Mouse (Mus musculus) neural tube, embryonic 15.5 days (tissue): ENCODE measurements around the gene Mboat2. TPM values are rescaled to one million over a fixed set of nuclear protein-coding genes. Genes with fewer than 3 reads are reported as not detected.
A peak's percentile ranks its signal among the peaks of the same experiment; 100 is the strongest.

Experiments used
- ATAC-seq: fragments of 200-750 bp; cut with Nextera tagmentation; 2 replicates; pipeline ENCODE4 v1.8.0; 2017; ENCODE audit warnings: mild to moderate bottlenecking, moderate TSS enrichment, moderate library complexity; ENCODE audit not compliant: low FRiP score
- H3K27ac ChIP-seq: fragments of 300-500 bp; sonication (generic); replicated peaks from 2 replicates; pipeline ENCODE4 v1.5.1; 2015; ENCODE audit warnings: mild to moderate bottlenecking, inconsistent platforms
- H3K27me3 ChIP-seq: fragments of 300-500 bp; sonication (generic); replicated peaks from 2 replicates; pipeline ENCODE4 v1.6.1; 2015; ENCODE audit warnings: inconsistent platforms
- H3K36me3 ChIP-seq: fragments of 300-500 bp; sonication (generic); 2 replicates; pipeline ENCODE4 v1.6.1; 2015; ENCODE audit warnings: inconsistent platforms
- H3K4me1 ChIP-seq: fragments of 300-500 bp; sonication (generic); 2 replicates; pipeline ENCODE4 v1.6.1; 2015; ENCODE audit warnings: inconsistent platforms
- H3K4me2 ChIP-seq: fragments of 300-500 bp; sonication (generic); 2 replicates; pipeline ENCODE4 v1.6.1; 2015; ENCODE audit warnings: inconsistent platforms, mild to moderate bottlenecking, moderate library complexity
- H3K4me3 ChIP-seq: fragments of 300-500 bp; sonication (generic); replicated peaks from 2 replicates; pipeline ENCODE4 v1.5.1; 2015; ENCODE audit warnings: mild to moderate bottlenecking, inconsistent platforms
- H3K9ac ChIP-seq: fragments of 300-500 bp; sonication (generic); replicated peaks from 2 replicates; pipeline ENCODE4 v1.6.1; 2015; ENCODE audit warnings: mild to moderate bottlenecking, inconsistent platforms
- H3K9me3 ChIP-seq: fragments of 300-500 bp; sonication (generic); replicated peaks from 2 replicates; pipeline ENCODE4 v1.6.1; 2016; ENCODE audit warnings: inconsistent platforms
- WGBS: fragments of 180-500 bp; shearing (Covaris S2); methylation state at CpG from one replicate; pipeline ENCODE4 v1.1.7; 2015; ENCODE audit warnings: mixed read lengths; 5-methylcytosine and 5-hydroxymethylcytosine counted together
- polyA plus RNA-seq: library from polyadenylated mRNA; unstranded; fragments of >200 nt; fragmentation: Nextera tagmentation; extraction: Ambion mirVana; gene quantifications from 2 replicates; pipeline ENCODE4 v1.2.1, GENCODE M21; 2015

Gene Mboat2
- polyA plus RNA-seq, 1 experiment from 2014 or later, result 61.9 TPM

- no peak overlapping the region for H3K9ac ChIP-seq
- no peak overlapping the region for H3K4me2 ChIP-seq
- 94% methylated on average over 1 of the region's 1 CpGs for WGBS
- peaks cover 4% of the 10 kb centered on the region; the same call in 1 of the 2 replicates for H3K36me3 ChIP-seq
- no peak for ATAC-seq
- H3K27ac ChIP-seq, result no peak overlapping the region
- peaks cover 19% of the 10 kb centered on the region for H3K4me1 ChIP-seq
- no peaks in the 10 kb centered on the region for H3K9me3 ChIP-seq
- H3K27me3 ChIP-seq, result no peaks in the 10 kb centered on the region
- H3K4me3 ChIP-seq, result no peak overlapping the region
These were observed 102.6 kb downstream of the Mboat2 start for GRCm38 (mm10) chr12:24933206-24933775.

- Histone ChIP-seq H3K9ac (no peak overlapping the region), H3K4me3 (no peak overlapping the region), H3K4me1 (peaks cover 12% of the 10 kb centered on the region), H3K27ac (no peak overlapping the region), H3K9me3 (no peaks in the 10 kb centered on the region), H3K36me3 (peaks cover 4% of the 10 kb centered on the region; the same call in 1 of the 2 replicates), H3K27me3 (no peaks in the 10 kb centered on the region), H3K4me2 (no peak overlapping the region)
- WGBS, result 95% methylated on average over 3 of the region's 3 CpGs
- no peak for ATAC-seq
These were observed 103.3 kb downstream of the Mboat2 start for GRCm38 (mm10) chr12:24933996-24934395.

- Histone ChIP-seq H3K9ac (no peak overlapping the region), H3K9me3 (no peaks in the 10 kb centered on the region), H3K36me3 (peaks cover 18% of the 10 kb centered on the region), H3K4me3 (no peak overlapping the region), H3K27ac (no peak overlapping the region), H3K4me1 (peaks cover 6% of the 10 kb centered on the region), H3K4me2 (no peak overlapping the region), H3K27me3 (no peaks in the 10 kb centered on the region)
- WGBS, result 85% methylated on average over 1 of the region's 1 CpGs
- no peak for ATAC-seq
These were observed 105.6 kb downstream of the Mboat2 start for GRCm38 (mm10) chr12:24936281-24936680.

- 93% methylated on average over 8 of the region's 8 CpGs for WGBS
- no peak for ATAC-seq
- peaks cover 23% of the 10 kb centered on the region for H3K36me3 ChIP-seq
These were observed 108.7 kb downstream of the Mboat2 start for GRCm38 (mm10) chr12:24939372-24939771.

GRCm38 (mm10) chr12:24942619-24943287 lies 112.1 kb downstream of the Mboat2 start:
- Histone ChIP-seq H3K27ac (no peak overlapping the region), H3K36me3 (peaks cover 26% of the 10 kb centered on the region), H3K4me1 (no peaks in the 10 kb centered on the region), H3K9ac (no peak overlapping the region), H3K4me3 (no peak overlapping the region), H3K27me3 (no peaks in the 10 kb centered on the region), H3K9me3 (no peaks in the 10 kb centered on the region), H3K4me2 (no peak overlapping the region)
- no peak for ATAC-seq
- 87% methylated on average over 9 of the region's 9 CpGs for WGBS

More at GRCm38 (mm10) chr12:24939372-24939771, 108.7 kb downstream of the Mboat2 start:
- Histone ChIP-seq H3K9me3 (no peaks in the 10 kb centered on the region), H3K4me3 (no peak overlapping the region), H3K4me1 (0 out of 2 replicates have a peak, but pooled peaks cover 2% of the 10 kb centered on the region), H3K27ac (no peak overlapping the region), H3K9ac (no peak overlapping the region), H3K4me2 (no peak overlapping the region), H3K27me3 (no peaks in the 10 kb centered on the region)

- Histone ChIP-seq H3K4me2 (no peak overlapping the region), H3K36me3 (peaks cover 26% of the 10 kb centered on the region)
These were observed 112.7 kb downstream of the Mboat2 start for GRCm38 (mm10) chr12:24943427-24943826.

GRCm38 (mm10) chr12:24944597-24944996 lies 113.9 kb downstream of the Mboat2 start:
- Histone ChIP-seq H3K4me3 (no peak overlapping the region), H3K27ac (no peak overlapping the region), H3K27me3 (no peaks in the 10 kb centered on the region), H3K4me1 (no peaks in the 10 kb centered on the region), H3K9me3 (no peaks in the 10 kb centered on the region), H3K9ac (no peak overlapping the region), H3K4me2 (no peak overlapping the region), H3K36me3 (peaks cover 30% of the 10 kb centered on the region)
- no peak for ATAC-seq
- WGBS, result 97% methylated on average over 7 of the region's 7 CpGs

More at GRCm38 (mm10) chr12:24943427-24943826, 112.7 kb downstream of the Mboat2 start:
- Histone ChIP-seq H3K27ac (no peak overlapping the region), H3K4me3 (no peak overlapping the region), H3K4me1 (no peaks in the 10 kb centered on the region), H3K9me3 (no peaks in the 10 kb centered on the region), H3K27me3 (no peaks in the 10 kb centered on the region), H3K9ac (no peak overlapping the region)
- 84% methylated on average over 4 of the region's 4 CpGs for WGBS
- no peak for ATAC-seq

GRCm38 (mm10) chr12:24947065-24947464 lies 116.4 kb downstream of the Mboat2 start:
- no peaks in the 10 kb centered on the region for H3K27me3 ChIP-seq
- H3K36me3 ChIP-seq, result peaks cover 32% of the 10 kb centered on the region
- 94% methylated on average over 14 of the region's 14 CpGs for WGBS
- H3K4me3 ChIP-seq, result no peak overlapping the region
- no peak overlapping the region for H3K9ac ChIP-seq
- no peak overlapping the region for H3K4me2 ChIP-seq
- H3K9me3 ChIP-seq, result no peaks in the 10 kb centered on the region
- H3K4me1 ChIP-seq, result 0 out of 2 replicates have a peak, but pooled peaks cover 1% of the 10 kb centered on the region
- H3K27ac ChIP-seq, result no peak overlapping the region
- ATAC-seq, result no peak

GRCm38 (mm10) chr12:24948344-24948743 lies 117.7 kb downstream of the Mboat2 start:
- Histone ChIP-seq H3K4me1 (0 out of 2 replicates have a peak, but pooled peaks cover 2% of the 10 kb centered on the region), H3K9me3 (no peaks in the 10 kb centered on the region), H3K27me3 (no peaks in the 10 kb centered on the region), H3K4me3 (no peak overlapping the region), H3K4me2 (no peak overlapping the region), H3K36me3 (peaks cover 36% of the 10 kb centered on the region), H3K27ac (no peak overlapping the region), H3K9ac (no peak overlapping the region)
- WGBS, result 56% methylated on average over 3 of the region's 3 CpGs
- ATAC-seq, result no peak

GRCm38 (mm10) chr12:24950376-24951046 lies 119.8 kb downstream of the Mboat2 start:
- 94% methylated on average over 7 of the region's 7 CpGs for WGBS
- Histone ChIP-seq H3K4me1 (0 out of 2 replicates have a peak, but pooled peaks cover 2% of the 10 kb centered on the region), H3K9me3 (no peaks in the 10 kb centered on the region), H3K4me2 (no peak overlapping the region), H3K27ac (no peak overlapping the region), H3K4me3 (no peak overlapping the region), H3K36me3 (peaks cover 49% of the 10 kb centered on the region), H3K9ac (no peak overlapping the region), H3K27me3 (no peaks in the 10 kb centered on the region)
- ATAC-seq, result no peak

GRCm38 (mm10) chr12:24952147-24952546 lies 121.5 kb downstream of the Mboat2 start:
- Histone ChIP-seq H3K9me3 (no peaks in the 10 kb centered on the region), H3K27me3 (no peaks in the 10 kb centered on the region), H3K27ac (no peak overlapping the region), H3K9ac (no peak overlapping the region), H3K36me3 (peaks cover 62% of the 10 kb centered on the region), H3K4me3 (no peak overlapping the region), H3K4me2 (no peak overlapping the region), H3K4me1 (0 out of 2 replicates have a peak, but pooled peaks cover 2% of the 10 kb centered on the region)
- 62% methylated on average over 6 of the region's 6 CpGs for WGBS
- peak; percentile 61 for ATAC-seq
